Mouse (Mus musculus) cerebellum, adult 2 months (tissue): ENCODE measurements around the gene Rcvrn. TPM values are rescaled to one million over a fixed set of nuclear protein-coding genes. Genes with fewer than 3 reads are reported as not detected.

Experiments used
- DNase-seq, 2 experiments: peaks; one replicate each; pipeline ENCODE4 v3.0.0; 2021
- H3K27ac ChIP-seq: fragments of 200-500 bp; 2 replicates; pipeline ENCODE4 v1.5.1; 2012; ENCODE audit warnings: low read length, control low read depth, inconsistent platforms; ENCODE audit not compliant: insufficient read depth
- H3K27me3 ChIP-seq: fragments of 200-500 bp; 2 replicates; pipeline ENCODE4 v1.6.1; 2012; ENCODE audit warnings: inconsistent platforms, mild to moderate bottlenecking, low read length, moderate library complexity; ENCODE audit not compliant: control insufficient read depth, insufficient read depth
- H3K4me1 ChIP-seq: fragments of 200-500 bp; 2 replicates; pipeline ENCODE4 v1.6.1; 2011; ENCODE audit warnings: low read length; ENCODE audit not compliant: control insufficient read depth, insufficient read depth
- H3K4me3 ChIP-seq: fragments of 200-500 bp; replicated peaks from 2 replicates; pipeline ENCODE3; 2011; ENCODE audit warnings: mild to moderate bottlenecking, low read depth, low read length, control low read depth; ENCODE audit not compliant: insufficient read depth
- CTCF ChIP-seq: fragments of 200-500 bp; IDR thresholded peaks from 2 replicates; pipeline ENCODE4 v1.5.1; 2011; ENCODE audit warnings: low read depth, mild to moderate bottlenecking, control low read depth, low read length, moderate library complexity, borderline replicate concordance; ENCODE audit not compliant: insufficient read depth
- POLR2A ChIP-seq: fragments of 200-500 bp; IDR thresholded peaks from 2 replicates; pipeline ENCODE4 v1.6.1; 2011; ENCODE audit warnings: low read length, control low read depth, borderline replicate concordance; ENCODE audit not compliant: insufficient read depth
- WGBS: fragments of 180-500 bp; shearing (Covaris S2); methylation state at CpG from one replicate; pipeline ENCODE4 v1.1.7; 2018; 5-methylcytosine and 5-hydroxymethylcytosine counted together
- polyA plus RNA-seq: library from polyadenylated mRNA; depleted of rRNA; stranded (reverse); fragments of >200 nt; gene quantifications from 2 replicates; pipeline ENCODE4 v1.2.3, GENCODE M21; 2012

Gene Rcvrn
- polyA plus RNA-seq, 1 experiment = 0.41 TPM

DNA sequence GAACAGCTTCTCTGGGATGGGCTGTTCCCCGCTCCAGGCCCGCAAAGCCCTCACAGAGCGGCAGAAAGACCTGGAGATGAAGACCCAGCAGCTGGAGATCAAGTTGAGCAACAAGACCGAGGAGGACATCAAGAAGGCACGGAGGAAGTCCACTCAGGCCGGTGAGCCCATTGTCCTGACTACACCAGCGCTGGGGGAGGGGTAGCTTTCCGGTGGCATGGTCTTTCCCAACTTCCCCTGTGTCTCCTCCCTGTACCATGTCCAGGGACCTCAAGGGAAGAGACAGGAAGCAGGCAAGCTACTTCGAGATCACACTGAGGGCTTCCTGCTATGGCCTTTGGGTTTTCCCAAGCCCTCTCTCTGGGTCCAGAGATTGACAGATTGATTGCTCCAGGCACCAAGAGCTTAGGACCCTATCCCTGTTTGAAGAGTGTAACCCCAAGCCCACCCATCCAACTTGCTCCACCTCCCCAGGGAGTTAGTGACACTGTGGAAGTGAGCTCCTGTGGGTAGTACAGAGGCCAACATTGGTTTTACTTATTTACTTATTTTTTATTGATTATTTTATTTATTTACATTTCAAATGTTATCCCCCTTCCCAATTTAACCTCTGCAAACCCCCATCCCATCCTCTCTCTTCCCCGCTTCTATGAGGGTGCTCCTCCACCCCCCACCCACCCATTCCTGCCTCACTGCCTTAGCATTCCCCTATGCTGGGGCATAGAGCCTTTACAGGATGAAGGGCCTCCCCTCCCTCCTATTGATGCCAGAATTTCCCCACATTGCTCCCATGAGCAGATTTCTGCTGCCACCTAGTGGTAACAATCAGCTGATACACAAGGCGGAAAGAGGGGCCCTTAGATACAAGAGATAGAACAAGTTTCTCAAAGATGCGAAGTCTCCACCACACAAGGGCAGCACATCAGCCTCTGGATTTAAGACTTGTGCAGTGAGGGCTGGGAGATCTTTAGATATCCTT, 19.3 kb upstream of the Rcvrn start:
- Histone ChIP-seq H3K27ac (peak overlapping the region; percentile 39; the same call in 1 of the 2 replicates), H3K4me3 (no peak overlapping the region), H3K27me3 (no peaks in the 10 kb centered on the region), H3K4me1 (peaks cover 45% of the 10 kb centered on the region)
- TF ChIP-seq POLR2A (no peak), CTCF (peak; percentile 83)
- peak; percentile 71 to 75 for DNase-seq
- WGBS = 53% methylated on average over 12 of the region's 12 CpGs

DNA sequence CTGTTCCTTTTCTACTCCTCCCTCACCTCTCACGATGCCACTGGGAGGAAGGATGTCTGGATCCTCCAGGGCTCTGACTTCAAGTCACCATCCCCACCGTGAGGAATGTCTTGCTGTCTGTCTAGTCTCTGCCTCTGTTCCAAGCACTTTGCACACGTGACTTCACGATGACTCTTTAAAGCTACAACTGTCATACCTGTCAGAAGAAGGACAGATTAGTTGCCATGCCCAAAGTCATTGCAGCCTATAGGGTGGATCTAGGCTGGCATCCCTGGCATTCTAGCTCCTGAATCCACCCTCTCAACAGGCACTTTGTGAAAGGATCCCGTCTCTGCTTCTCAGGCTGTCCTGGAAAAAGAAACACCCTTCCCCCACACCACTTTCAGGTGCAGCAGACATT, 15.8 kb upstream of the Rcvrn start:
- Histone ChIP-seq H3K4me3 (no peak overlapping the region), H3K27ac (no peak overlapping the region), H3K27me3 (no peaks in the 10 kb centered on the region), H3K4me1 (peaks cover 19% of the 10 kb centered on the region)
- 60% methylated on average over 5 of the region's 5 CpGs for WGBS
- TF ChIP-seq POLR2A = no peak
- TF ChIP-seq CTCF = no peak
- DNase-seq = no peak

DNA sequence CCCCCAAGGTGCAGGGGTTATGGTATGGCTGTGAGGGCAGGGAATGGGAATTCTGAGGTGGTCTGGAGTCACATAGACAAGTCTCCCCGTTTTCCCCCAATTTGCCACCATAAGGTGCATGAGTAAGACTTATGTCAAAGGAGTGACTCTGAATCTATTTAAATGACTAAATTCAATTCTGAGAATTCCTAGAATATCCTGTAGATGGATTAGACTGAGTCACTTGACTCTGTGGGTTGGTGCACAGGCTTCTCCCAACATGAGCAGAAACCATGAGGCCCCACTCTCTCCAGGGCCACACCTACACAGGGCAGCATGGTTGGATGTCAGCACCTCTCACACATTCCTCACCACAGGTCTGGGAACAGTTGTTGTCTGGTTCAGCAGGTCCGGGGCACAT, 15.2 kb upstream of the Rcvrn start:
- H3K4me3 ChIP-seq = no peak overlapping the region
- H3K27me3 ChIP-seq = no peaks in the 10 kb centered on the region
- TF ChIP-seq CTCF = no peak
- no peak for TF ChIP-seq POLR2A
- peak in 1 of 2 experiments; percentile 6 for DNase-seq
- WGBS = 85% methylated on average over 2 of the region's 2 CpGs
- H3K4me1 ChIP-seq = peaks cover 15% of the 10 kb centered on the region
- no peak overlapping the region for H3K27ac ChIP-seq

DNA sequence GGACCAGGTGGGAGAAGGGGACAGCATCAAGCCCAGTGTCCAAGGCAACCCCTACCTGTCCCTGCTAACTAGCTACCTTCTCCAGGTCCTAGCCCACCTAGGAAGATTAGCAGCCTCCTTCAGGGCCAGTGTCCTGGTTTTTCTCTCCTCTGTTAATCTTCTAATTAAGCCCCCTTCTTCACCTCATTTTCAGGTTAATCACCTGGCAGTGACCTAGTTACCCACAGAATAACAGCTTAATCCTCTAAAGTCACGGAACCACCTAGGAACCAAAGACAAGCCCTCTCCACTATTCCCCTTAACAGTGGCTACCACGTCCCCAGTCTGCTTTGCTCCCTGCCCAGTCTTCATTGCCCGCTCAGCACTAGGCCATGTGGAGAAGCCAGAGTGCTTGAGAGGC, 13.3 kb upstream of the Rcvrn start:
- H3K27ac ChIP-seq = no peak overlapping the region
- no peaks in the 10 kb centered on the region for H3K27me3 ChIP-seq
- no peak for TF ChIP-seq CTCF
- TF ChIP-seq POLR2A = no peak
- H3K4me3 ChIP-seq = no peak overlapping the region
- WGBS = 84% methylated on average over 3 of the region's 3 CpGs
- peaks cover 3% of the 10 kb centered on the region; the same call in 1 of the 2 replicates for H3K4me1 ChIP-seq
- DNase-seq = no peak

DNA sequence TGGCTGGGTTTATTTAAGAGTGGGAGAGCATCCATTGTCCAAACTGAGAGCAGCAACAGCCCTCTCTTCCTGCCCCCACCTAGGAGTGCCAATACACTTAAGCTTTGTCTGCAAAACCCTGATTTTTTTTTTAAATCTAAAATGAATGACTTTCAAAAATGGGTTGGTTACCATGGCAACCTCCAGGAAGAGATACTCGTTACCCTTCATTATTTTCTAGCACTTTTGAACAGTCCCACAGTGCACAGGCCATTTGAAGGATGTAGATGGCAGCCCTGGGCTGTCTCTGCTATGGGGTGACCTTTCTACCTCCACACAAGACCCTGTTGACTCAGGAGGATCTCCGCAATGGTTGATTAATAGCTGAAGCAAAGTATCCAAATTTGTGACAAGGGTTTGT, 9.0 kb upstream of the Rcvrn start:
- Histone ChIP-seq H3K4me1 (peaks cover 7% of the 10 kb centered on the region), H3K27ac (no peak overlapping the region), H3K4me3 (no peak overlapping the region), H3K27me3 (no peaks in the 10 kb centered on the region)
- TF ChIP-seq POLR2A (no peak), CTCF (no peak)
- no peak for DNase-seq
- WGBS = 67% methylated on average over 2 of the region's 2 CpGs

DNA sequence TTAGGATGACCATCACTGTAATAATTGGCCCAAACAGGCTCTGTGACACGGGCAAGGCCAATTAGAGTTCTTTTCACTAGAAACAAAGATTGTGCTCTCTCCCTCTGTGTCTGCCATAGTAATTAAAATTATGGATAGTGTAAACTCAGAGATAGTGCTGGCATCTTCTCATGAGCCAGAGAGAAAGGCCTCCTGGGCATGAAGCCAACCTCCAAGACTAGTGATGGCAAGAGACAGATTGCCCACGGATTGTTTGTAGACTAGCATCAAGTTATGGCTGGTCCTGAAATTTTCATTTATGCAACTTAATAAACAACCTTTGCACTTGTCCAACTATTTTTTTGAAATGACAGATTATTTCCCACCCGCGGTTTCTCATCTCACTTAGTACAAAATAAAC, 17.9 kb downstream of the Rcvrn start:
- no peak overlapping the region for H3K27ac ChIP-seq
- no peaks in the 10 kb centered on the region for H3K4me1 ChIP-seq
- TF ChIP-seq CTCF (no peak), POLR2A (no peak)
- H3K4me3 ChIP-seq = no peak overlapping the region
- no peaks in the 10 kb centered on the region for H3K27me3 ChIP-seq
- 47% methylated on average over 4 of the region's 4 CpGs for WGBS
- DNase-seq = peak in 1 of 2 experiments; percentile 22

DNA sequence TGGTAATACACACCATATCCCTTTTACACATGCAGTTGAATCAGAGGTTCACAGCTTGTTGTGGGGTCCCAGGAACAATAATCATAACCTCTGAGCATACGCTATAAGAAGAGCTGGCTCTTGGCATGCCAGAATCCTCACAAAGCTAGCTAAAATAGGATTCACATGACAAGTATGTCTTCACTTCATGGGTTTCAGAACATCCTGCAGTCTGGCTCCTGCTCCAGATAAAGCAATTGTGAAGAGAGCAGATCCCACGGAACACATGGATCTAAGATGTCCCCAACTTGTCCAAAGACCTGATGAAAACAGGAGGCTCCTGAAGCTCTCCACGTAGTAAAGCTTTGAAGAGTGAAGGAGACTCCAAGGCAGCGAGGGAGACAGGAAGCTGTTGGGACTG, 20.3 kb downstream of the Rcvrn start:
- DNase-seq = no peak
- Histone ChIP-seq H3K27ac (no peak overlapping the region), H3K4me3 (no peak overlapping the region), H3K27me3 (no peaks in the 10 kb centered on the region), H3K4me1 (no peaks in the 10 kb centered on the region)
- no peak for TF ChIP-seq POLR2A
- no peak for TF ChIP-seq CTCF
- WGBS = 91% methylated on average over 4 of the region's 4 CpGs

DNA sequence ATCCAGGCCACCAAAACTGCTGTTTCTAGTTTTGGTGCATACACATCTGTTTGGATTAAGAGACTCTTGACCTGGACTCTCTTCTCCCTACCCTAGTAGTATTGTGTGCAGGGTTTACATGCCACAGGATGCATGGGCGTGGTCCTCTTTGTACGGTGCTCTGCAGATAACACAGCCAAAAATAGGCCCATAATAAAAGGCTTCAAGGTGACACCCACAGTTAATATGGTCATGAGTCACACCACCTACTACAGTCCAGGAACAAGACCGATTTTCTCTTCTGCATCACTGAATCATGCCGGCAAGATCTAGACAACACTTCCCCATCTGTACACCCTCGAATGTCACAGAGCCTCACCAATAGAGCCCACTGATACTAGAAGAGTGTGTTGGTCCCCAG, 26.4 kb downstream of the Rcvrn start:
- TF ChIP-seq CTCF (no peak), POLR2A (no peak)
- no peak overlapping the region for H3K4me3 ChIP-seq
- no peaks in the 10 kb centered on the region for H3K4me1 ChIP-seq
- no peak for DNase-seq
- no peak overlapping the region for H3K27ac ChIP-seq
- no peaks in the 10 kb centered on the region for H3K27me3 ChIP-seq
- WGBS = 91% methylated on average over 5 of the region's 5 CpGs
